ENCODE assay signal across 26 mouse cellular contexts in the genomic region with DNA sequence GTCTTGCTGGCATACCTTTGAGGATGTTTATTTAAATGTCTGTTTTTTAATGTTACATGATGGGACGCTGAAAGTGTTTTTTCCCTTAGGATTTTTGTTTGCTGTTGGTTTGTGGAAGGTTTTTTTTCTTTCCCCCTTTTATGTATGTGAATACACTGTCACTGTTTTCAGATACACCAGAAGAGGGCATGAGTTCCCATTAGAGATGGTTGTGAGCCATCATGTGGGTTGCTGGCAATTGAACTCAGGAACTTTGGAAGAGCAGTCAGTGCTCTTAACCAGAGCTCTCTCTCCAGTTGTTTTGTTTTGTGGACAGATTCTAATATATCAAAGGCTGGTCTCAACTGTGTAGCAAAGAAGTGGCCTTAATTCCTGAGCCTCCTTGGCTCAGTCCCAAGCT. TPM values are rescaled to one million over a fixed set of nuclear protein-coding genes. Genes with fewer than 3 reads are reported as not detected.
DNase-seq lines count a peak whose midpoint lies in the region; ATAC-seq and TF ChIP-seq lines count a peak whose summit lies in the region.
"Had no signal": no experiment of that assay in that cellular context is flagged by ENCODE, and none has a peak within 500 bp of the region (broad histone marks: within the 10 kb centered on the region; RNA-seq: fewer than 3 reads in every experiment).

No protein-coding gene starts in this region.

- H3K36me3 ChIP-seq in hindbrain, postnatal 0 days (ENCODE audit: insufficient read depth, low read length) = peaks cover 60% of the 10 kb centered on the region
- H3K36me3 ChIP-seq in hindbrain, embryonic 16.5 days (ENCODE audit: control insufficient read depth, insufficient read depth, low read length) = peaks cover 70% of the 10 kb centered on the region
- H3K36me3 ChIP-seq in lung, embryonic 14.5 days (ENCODE audit: insufficient read depth) = peaks cover 100% of the 10 kb centered on the region
- H3K36me3 ChIP-seq in CH12.LX (replicated peaks in 1 of 2; ENCODE audit: control insufficient read depth in 1 of 2, insufficient read depth in 1 of 2, low read length in 1 of 2) = peaks cover 87 to 98% of the 10 kb centered on the region in 2 experiments

- no peak for DNase-seq in hindbrain, postnatal 0 days (ENCODE audit: low spot score)
- DNase-seq in lung, embryonic 14.5 days = peak; percentile 26
- no peak for DNase-seq in lung, postnatal 25 days (ENCODE audit: low spot score)
- no peak for DNase-seq in CH12.LX (ENCODE audit: extremely low read depth)
- DNase-seq in urinary bladder, postnatal 10 days (ENCODE audit: low spot score) = no peak
- DNase-seq in liver = no peak
- DNase-seq: adrenal gland, postnatal 25 days; B cell, adult 2 months; cerebellum, adult 11-12 months; cerebellum, adult 9-11 months; embryo, embryonic 11 days; heart, postnatal 14 days; kidney, adult 11 months; kidney, postnatal 10 days; right cerebral cortex, adult 18-20 months; spleen, adult 18-20 months; thymus, adult 18-20 months; thymus, postnatal 25 days had no signal

- in situ Hi-C loops in CH12.LX (cut with MboI; ENCODE audit: low pct_ligation_motif_present, low pct_unique_long_range_greater_than_20kb, low sequenced_read_pairs) = no loop called here

- H3K9ac ChIP-seq in hindbrain, postnatal 0 days (replicated peaks; ENCODE audit: low read length) = no peak overlapping the region
- no peak overlapping the region for H3K9ac ChIP-seq in hindbrain, embryonic 16.5 days (ENCODE audit: low read depth, low read length)
- H3K9ac ChIP-seq in lung, embryonic 14.5 days = no peak overlapping the region
- H3K9ac ChIP-seq in CH12.LX (ENCODE audit: insufficient read depth, low read depth) = no peak overlapping the region
- H3K9ac ChIP-seq: embryonic facial prominence, embryonic 13.5 days; forebrain, embryonic 15.5 days; liver, embryonic 15.5 days; lung, embryonic 15.5 days; midbrain, embryonic 13.5 days had no signal

- peaks cover 48% of the 10 kb centered on the region for H3K79me2 ChIP-seq in CH12.LX (replicated peaks; ENCODE audit: control insufficient read depth, extremely low read depth, insufficient read depth, poor library complexity, severe bottlenecking)

- no peak overlapping the region for H3K27ac ChIP-seq in hindbrain, postnatal 0 days
- no peak overlapping the region for H3K27ac ChIP-seq in hindbrain, embryonic 16.5 days (ENCODE audit: low read depth, low read length)
- H3K27ac ChIP-seq in lung, embryonic 14.5 days (ENCODE audit: low read depth) = no peak overlapping the region
- no peak overlapping the region for H3K27ac ChIP-seq in CH12.LX (ENCODE audit: insufficient read depth, low read depth)
- H3K27ac ChIP-seq: embryonic facial prominence, embryonic 13.5 days; forebrain, embryonic 10.5 days; forebrain, embryonic 15.5 days; liver, embryonic 15.5 days; lung, embryonic 15.5 days; macrophage; midbrain, embryonic 13.5 days had no signal

- whole genome bisulfite sequencing in hindbrain, postnatal 0 days = 92% methylated on average over 1 of the region's 1 CpGs
- WGBS in hindbrain, embryonic 16.5 days = 93% methylated on average over 1 of the region's 1 CpGs
- WGBS in lung, embryonic 14.5 days = 65% methylated on average over 1 of the region's 1 CpGs

- no peak for ATAC-seq in hindbrain, postnatal 0 days
- no peak for ATAC-seq in hindbrain, embryonic 16.5 days
- no peak for ATAC-seq in lung, embryonic 14.5 days (ENCODE audit: insufficient read depth)
- ATAC-seq: forebrain, embryonic 15.5 days; midbrain, embryonic 13.5 days had no signal

- H3K27me3 ChIP-seq in hindbrain, postnatal 0 days (ENCODE audit: insufficient read depth, low read length) = no peaks in the 10 kb centered on the region
- no peaks in the 10 kb centered on the region for H3K27me3 ChIP-seq in hindbrain, embryonic 16.5 days (replicated peaks; ENCODE audit: control insufficient read depth, insufficient read depth, low read length)
- H3K27me3 ChIP-seq in lung, embryonic 14.5 days (ENCODE audit: insufficient read depth, low read length) = no peaks in the 10 kb centered on the region
- H3K27me3 ChIP-seq in CH12.LX (replicated peaks) = no peaks in the 10 kb centered on the region
- H3K27me3 ChIP-seq: embryonic facial prominence, embryonic 13.5 days; forebrain, embryonic 15.5 days; liver, embryonic 15.5 days; lung, embryonic 15.5 days; midbrain, embryonic 13.5 days had no signal

- H3K4me1 ChIP-seq in hindbrain, postnatal 0 days (ENCODE audit: insufficient read depth, low read length) = no peaks in the 10 kb centered on the region
- no peaks in the 10 kb centered on the region for H3K4me1 ChIP-seq in hindbrain, embryonic 16.5 days (ENCODE audit: control insufficient read depth, insufficient read depth, low read depth, low read length)
- no peaks in the 10 kb centered on the region for H3K4me1 ChIP-seq in lung, embryonic 14.5 days (ENCODE audit: insufficient read depth)
- peaks cover 3 to 90% of the 10 kb centered on the region in 2 experiments; a peak in 3 of 4 replicates for H3K4me1 ChIP-seq in CH12.LX (ENCODE audit: control insufficient read depth in 1 of 2, insufficient read depth in 2 of 2)
- H3K4me1 ChIP-seq: forebrain, embryonic 10.5 days; forebrain, embryonic 15.5 days; lung, embryonic 15.5 days; midbrain, embryonic 13.5 days had no signal

- no peak for TF ChIP-seq EP300 in CH12.LX (IDR thresholded peaks at IDR 0.05; ENCODE audit: low read length)

- H3K4me3 ChIP-seq in hindbrain, postnatal 0 days (ENCODE audit: low read length) = no peak overlapping the region
- H3K4me3 ChIP-seq in hindbrain, embryonic 16.5 days (ENCODE audit: low read length) = no peak overlapping the region
- H3K4me3 ChIP-seq in lung, embryonic 14.5 days (ENCODE audit: low read depth, low read length) = no peak overlapping the region
- no peak overlapping the region for H3K4me3 ChIP-seq in CH12.LX (replicated peaks in 1 of 3; ENCODE audit: low read depth in 2 of 3, low read length in 2 of 3, poor library complexity in 1 of 3)
- H3K4me3 ChIP-seq: embryonic facial prominence, embryonic 13.5 days; forebrain, embryonic 10.5 days; forebrain, embryonic 15.5 days; liver, embryonic 15.5 days; lung, embryonic 15.5 days; midbrain, embryonic 13.5 days had no signal

- dilution Hi-C loops in CH12.LX (cut with MboI; ENCODE audit: extremely low pct_ligation_motif_present, extremely low pct_unique_long_range_greater_than_20kb, low sequenced_read_pairs) = no loop called here

- no peak for TF ChIP-seq POLR2A in CH12.LX (IDR thresholded peaks at IDR 0.05; ENCODE audit: low read depth, low read length)

- no peaks in the 10 kb centered on the region for H3K9me3 ChIP-seq in hindbrain, postnatal 0 days (ENCODE audit: low read length)
- no peaks in the 10 kb centered on the region for H3K9me3 ChIP-seq in hindbrain, embryonic 16.5 days (ENCODE audit: control insufficient read depth, low read length)
- H3K9me3 ChIP-seq in lung, embryonic 14.5 days (ENCODE audit: low read depth, low read length) = no peaks in the 10 kb centered on the region
- H3K9me3 ChIP-seq in CH12.LX (replicated peaks; ENCODE audit: low read length) = no peaks in the 10 kb centered on the region
- H3K9me3 ChIP-seq: embryonic facial prominence, embryonic 13.5 days; forebrain, embryonic 10.5 days; forebrain, embryonic 15.5 days; liver, embryonic 15.5 days; lung, embryonic 15.5 days; midbrain, embryonic 13.5 days had no signal

- TF ChIP-seq RAD21 in CH12.LX (IDR thresholded peaks at IDR 0.05; ENCODE audit: low read depth, low read length) = no peak; the same call in 1 of the 2 replicates

- no peak overlapping the region for H3K4me2 ChIP-seq in hindbrain, postnatal 0 days (ENCODE audit: low read depth, low read length)
- no peak overlapping the region for H3K4me2 ChIP-seq in hindbrain, embryonic 16.5 days (ENCODE audit: low read length)
- no peak overlapping the region for H3K4me2 ChIP-seq in lung, embryonic 14.5 days
- H3K4me2 ChIP-seq in CH12.LX (ENCODE audit: insufficient read depth, low read depth, poor library complexity, severe bottlenecking) = no peak overlapping the region
- H3K4me2 ChIP-seq: embryonic facial prominence, embryonic 13.5 days; forebrain, embryonic 15.5 days; liver, embryonic 15.5 days; lung, embryonic 15.5 days; midbrain, embryonic 13.5 days had no signal

- peak; percentile 21 for TF ChIP-seq CTCF in hindbrain, postnatal 0 days (IDR thresholded peaks at IDR 0.05; ENCODE audit: low read depth)
- 0 out of 2 replicates have a peak, but pooled peaks have one; percentile 15 for TF ChIP-seq CTCF in lung, embryonic 14.5 days (IDR thresholded peaks at IDR 0.05; ENCODE audit: low read depth)
- peak in 1 of 2 experiments; percentile 20; a peak in 1 of 4 replicates for TF ChIP-seq CTCF in CH12.LX (conservative IDR thresholded peaks at IDR 0.05 in 1 of 2, IDR thresholded peaks at IDR 0.05 in 1 of 2; ENCODE audit: low read depth in 2 of 2, low read length in 2 of 2)

RNA-seq across cellular contexts. Expression of a gene that starts 7.8 kb away (rescaled TPM):
- total RNA-seq in hindbrain, postnatal 0 days (2014; rRNA removed) = 442 and 469 TPM in 2 replicates
- 256 and 260 TPM in 2 replicates for polyA plus RNA-seq in hindbrain, postnatal 0 days (2015; fragmentation: Nextera tagmentation; extraction: Ambion mirVana)
- polyA plus RNA-seq in hindbrain, embryonic 16.5 days (2015; fragmentation: Nextera tagmentation; extraction: Ambion mirVana) = 284 and 301 TPM in 2 replicates
- 480 and 516 TPM in 2 replicates for polyA plus RNA-seq in lung, embryonic 14.5 days (2014; fragmentation: Nextera tagmentation; extraction: Ambion mirVana)
- total RNA-seq in CH12.LX (2012; rRNA removed) = 1,294 and 1,368 TPM in 2 replicates
- 1,172 and 1,266 TPM in 2 replicates for total RNA-seq in CH12.LX (2014; rRNA removed)
- 1,511 and 1,695 TPM in 2 replicates for polyA plus RNA-seq in CH12.LX (2012; ENCODE audit: insufficient read length, low read depth)

RNA-seq across cellular contexts. Expression of a gene that starts 14.4 kb away (rescaled TPM):
- 11.2 and 11.7 TPM in 2 replicates for total RNA-seq in hindbrain, postnatal 0 days (2014; rRNA removed)
- polyA plus RNA-seq in hindbrain, postnatal 0 days (2015; fragmentation: Nextera tagmentation; extraction: Ambion mirVana) = 5.7 and 6.1 TPM in 2 replicates
- polyA plus RNA-seq in hindbrain, embryonic 16.5 days (2015; fragmentation: Nextera tagmentation; extraction: Ambion mirVana) = 3.5 and 4.8 TPM in 2 replicates
- 14.9 and 15.8 TPM in 2 replicates for polyA plus RNA-seq in lung, embryonic 14.5 days (2014; fragmentation: Nextera tagmentation; extraction: Ambion mirVana)
- total RNA-seq in CH12.LX (2012; rRNA removed) (15.3 and 21.7 TPM in 2 replicates), CH12.LX (2014; rRNA removed) (1.5 and 1.7 TPM in 2 replicates)
- 1.8 and 2.0 TPM in 2 replicates for polyA plus RNA-seq in CH12.LX (2012; ENCODE audit: insufficient read length, low read depth)

RNA-seq across cellular contexts. Expression of a gene that starts 21.0 kb away (rescaled TPM):
- total RNA-seq in hindbrain, postnatal 0 days (2014; rRNA removed) = 20.8 and 23.4 TPM in 2 replicates
- polyA plus RNA-seq in hindbrain, postnatal 0 days (2015; fragmentation: Nextera tagmentation; extraction: Ambion mirVana) = 16.0 and 16.2 TPM in 2 replicates
- 23.9 and 26.3 TPM in 2 replicates for polyA plus RNA-seq in hindbrain, embryonic 16.5 days (2015; fragmentation: Nextera tagmentation; extraction: Ambion mirVana)
- polyA plus RNA-seq in lung, embryonic 14.5 days (2014; fragmentation: Nextera tagmentation; extraction: Ambion mirVana) = 27.4 and 28.4 TPM in 2 replicates
- total RNA-seq in CH12.LX (2012; rRNA removed) = 47.7 and 49.1 TPM in 2 replicates
- total RNA-seq in CH12.LX (2014; rRNA removed) = 40.4 and 41.8 TPM in 2 replicates
- 52.9 and 54.9 TPM in 2 replicates for polyA plus RNA-seq in CH12.LX (2012; ENCODE audit: insufficient read length, low read depth)

RNA-seq across cellular contexts. Expression of a gene that starts 33.0 kb away (rescaled TPM):
- 65.1 and 71.4 TPM in 2 replicates for total RNA-seq in hindbrain, postnatal 0 days (2014; rRNA removed)
- polyA plus RNA-seq in hindbrain, postnatal 0 days (2015; fragmentation: Nextera tagmentation; extraction: Ambion mirVana) = 75.2 and 78.8 TPM in 2 replicates
- polyA plus RNA-seq in hindbrain, embryonic 16.5 days (2015; fragmentation: Nextera tagmentation; extraction: Ambion mirVana) = 91.3 and 103 TPM in 2 replicates
- 44.0 and 52.1 TPM in 2 replicates for polyA plus RNA-seq in lung, embryonic 14.5 days (2014; fragmentation: Nextera tagmentation; extraction: Ambion mirVana)
- total RNA-seq in CH12.LX (2012; rRNA removed) = 131 and 158 TPM in 2 replicates
- 115 and 117 TPM in 2 replicates for total RNA-seq in CH12.LX (2014; rRNA removed)
- 149 and 162 TPM in 2 replicates for polyA plus RNA-seq in CH12.LX (2012; ENCODE audit: insufficient read length, low read depth)

RNA-seq across cellular contexts. Expression of a gene that starts 45.3 kb away (rescaled TPM):
- 8.3 and 8.6 TPM in 2 replicates for total RNA-seq in hindbrain, postnatal 0 days (2014; rRNA removed)
- 11.0 and 11.8 TPM in 2 replicates for polyA plus RNA-seq in hindbrain, postnatal 0 days (2015; fragmentation: Nextera tagmentation; extraction: Ambion mirVana)
- polyA plus RNA-seq in hindbrain, embryonic 16.5 days (2015; fragmentation: Nextera tagmentation; extraction: Ambion mirVana) = 10.3 and 11.3 TPM in 2 replicates
- 19.0 and 19.5 TPM in 2 replicates for polyA plus RNA-seq in lung, embryonic 14.5 days (2014; fragmentation: Nextera tagmentation; extraction: Ambion mirVana)
- total RNA-seq in CH12.LX (2012; rRNA removed) (33.3 and 33.6 TPM in 2 replicates), CH12.LX (2014; rRNA removed) (18.7 and 20.4 TPM in 2 replicates)
- 35.2 and 37.3 TPM in 2 replicates for polyA plus RNA-seq in CH12.LX (2012; ENCODE audit: insufficient read length, low read depth)
